Mouse (Mus musculus) gastrocnemius, postnatal 4 days (tissue): ENCODE data around the gene H2-D1. TPM values are rescaled to one million over a fixed set of nuclear protein-coding genes. Genes with fewer than 3 reads are reported as not detected.

Source experiments
- DNase-seq, 2 experiments: peaks; one replicate each; pipeline ENCODE4 v3.0.0; 2021 to 2022; ENCODE audit warnings: low spot score in 2 of 2, mixed read lengths in 2 of 2
- total RNA-seq, 2 experiments: library from RNA; stranded (reverse); gene quantifications; 2 replicates each; pipeline ENCODE4 v1.2.3; 2021

H2-D1 gene
- total RNA-seq, 2 experiments from 2014 or later, result 44.5 to 55.8 TPM

DNA sequence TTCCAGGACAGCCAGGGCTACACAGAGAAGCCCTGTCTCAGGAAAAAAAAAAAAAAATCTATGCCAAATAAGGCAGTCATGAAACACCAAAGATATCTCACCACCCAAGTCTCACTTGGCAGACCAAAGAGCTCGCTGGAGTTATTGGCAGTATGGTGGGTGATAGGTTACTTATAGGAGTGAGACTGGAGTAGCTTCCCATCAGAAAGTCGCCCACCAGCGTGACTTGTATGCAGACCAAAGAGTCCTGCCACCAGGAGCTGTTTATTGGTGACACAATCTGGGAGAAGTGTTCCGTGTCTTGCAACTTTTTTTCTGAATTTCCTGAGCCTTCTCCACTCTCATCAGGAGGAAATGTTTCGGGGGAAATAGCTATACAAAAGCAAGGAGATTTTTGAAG lies 22.8 kb upstream of the H2-D1 start:
- DNase-seq, result no peak

DNA sequence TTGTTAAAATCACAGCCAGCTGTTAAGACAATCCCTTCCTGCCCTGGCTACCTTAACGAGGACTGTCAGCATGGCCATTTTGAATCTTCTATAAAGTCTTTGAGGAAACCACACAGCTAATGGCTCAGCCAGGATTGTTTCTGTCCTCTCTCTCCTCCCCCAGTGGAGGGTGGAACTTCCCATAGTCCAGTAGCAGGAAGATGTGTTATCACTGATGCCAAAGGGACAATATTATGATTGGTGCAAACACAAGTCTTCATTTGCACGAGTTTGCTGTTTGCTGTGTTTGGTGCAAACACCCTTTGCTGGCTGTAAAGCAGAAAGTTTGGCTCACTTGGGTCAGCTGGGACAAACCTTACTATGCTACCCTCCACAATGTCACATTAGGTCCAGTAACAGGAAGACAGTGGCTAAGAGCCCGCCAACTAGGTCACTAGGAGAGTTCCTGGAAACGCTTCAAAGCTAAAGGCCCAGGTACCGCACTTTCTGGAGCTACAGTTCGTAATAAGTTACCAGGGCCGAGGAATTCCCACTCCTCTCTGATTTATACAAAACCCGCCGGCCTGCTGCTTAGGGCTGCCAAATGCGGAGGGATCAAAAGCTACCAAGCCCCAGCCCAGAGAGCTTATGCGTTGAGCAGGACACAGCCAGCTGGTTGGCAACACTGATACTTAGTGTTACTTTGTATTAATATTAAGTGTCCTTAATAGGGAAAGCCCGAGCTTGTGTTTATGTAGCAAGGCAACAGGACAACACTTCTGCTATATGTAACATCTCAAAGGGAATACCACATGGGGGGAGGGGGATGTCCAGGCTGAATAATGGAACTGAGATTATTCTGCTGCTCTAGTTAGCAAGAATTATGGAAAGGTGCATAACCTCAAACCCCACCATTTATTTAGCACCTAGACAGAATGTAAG lies 21.9 kb upstream of the H2-D1 start:
- no peak for DNase-seq

DNA sequence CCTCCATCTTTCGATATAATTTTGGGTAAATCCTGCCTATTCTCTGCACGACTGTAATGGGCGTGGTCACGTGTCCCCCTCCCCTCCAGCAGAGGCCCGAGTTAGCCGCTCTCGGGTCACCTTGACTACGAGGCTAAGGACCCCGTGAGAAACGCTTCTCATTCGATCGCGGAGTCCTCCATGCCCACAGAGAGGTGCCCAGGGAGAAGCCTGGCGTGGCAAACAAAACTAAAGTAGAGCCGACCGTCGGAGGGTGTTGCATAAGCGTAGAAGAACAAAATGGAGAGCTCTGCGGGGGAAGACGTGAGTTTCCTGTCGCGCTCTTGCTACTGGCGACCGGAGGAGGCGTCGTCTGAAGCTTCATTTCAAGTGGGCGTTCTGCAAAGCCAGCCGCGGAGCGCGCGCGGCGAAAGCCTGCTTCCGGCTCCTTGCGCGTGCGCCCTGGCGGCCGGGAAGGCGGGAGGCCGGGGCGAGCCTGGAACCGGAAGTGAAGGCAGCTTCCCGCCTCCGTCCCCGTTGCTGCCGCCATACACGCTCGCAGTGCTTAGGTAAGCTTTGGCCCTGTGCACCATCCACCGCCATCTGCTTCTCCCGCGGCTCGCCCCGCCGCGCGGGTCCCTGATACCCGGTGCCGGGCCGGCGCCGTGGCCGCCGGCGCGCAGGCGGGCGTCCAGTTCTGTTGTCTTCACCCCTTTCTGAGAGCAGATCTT lies 21.1 kb upstream of the H2-D1 start, which contains the start of gene Ddx39b:
Gene Ddx39b, plus strand, starts transcription at position 442 of the 710 bp plus-strand sequence.
- peak; percentile 94 to 96 for DNase-seq

DNA sequence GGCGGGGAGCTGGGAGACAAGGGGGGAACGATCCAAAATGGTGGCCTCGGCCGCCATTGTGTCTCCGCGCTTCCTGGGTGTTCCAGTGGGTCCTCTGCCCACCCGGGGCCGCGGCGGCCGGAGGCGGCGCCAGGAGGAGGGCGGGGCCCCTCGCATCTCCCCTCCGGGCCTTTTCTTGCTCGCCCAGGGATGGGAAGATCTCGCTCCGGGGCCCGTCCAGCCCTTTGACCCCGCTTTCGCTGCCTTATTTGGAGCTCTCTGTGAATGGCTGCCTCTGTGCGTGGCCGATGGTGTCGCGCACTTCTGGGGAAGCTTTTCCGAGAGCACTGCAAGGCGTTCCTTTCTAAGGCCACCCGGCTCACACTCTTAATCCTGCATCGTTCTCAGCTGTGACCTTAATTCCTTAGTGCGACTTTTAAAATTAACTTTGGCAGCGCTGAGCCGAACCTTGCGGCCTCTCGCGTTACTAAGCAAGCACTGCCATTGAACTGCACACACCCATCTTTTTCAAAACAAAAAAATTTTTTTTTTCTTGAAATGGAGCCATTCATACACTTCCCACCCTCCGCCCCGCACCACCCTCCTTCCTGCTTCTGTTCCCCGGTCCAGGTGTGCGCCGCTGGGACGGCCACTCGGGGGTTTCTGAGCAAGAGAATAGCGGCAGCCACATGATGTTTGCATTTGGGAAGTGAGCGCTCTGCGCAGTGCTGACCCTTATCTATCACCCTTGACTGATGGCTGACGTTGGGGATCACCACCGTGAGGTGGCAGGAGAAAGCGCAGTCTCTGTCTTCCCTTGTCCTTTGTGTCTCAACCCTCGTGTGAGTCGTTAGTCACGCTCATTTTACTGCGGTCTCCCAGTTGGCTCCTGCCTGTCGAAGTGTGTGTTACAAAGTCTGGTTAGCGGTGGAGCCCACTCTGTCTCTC lies 20.3 kb upstream of the H2-D1 start:
- peak; percentile 65 to 78 for DNase-seq

DNA sequence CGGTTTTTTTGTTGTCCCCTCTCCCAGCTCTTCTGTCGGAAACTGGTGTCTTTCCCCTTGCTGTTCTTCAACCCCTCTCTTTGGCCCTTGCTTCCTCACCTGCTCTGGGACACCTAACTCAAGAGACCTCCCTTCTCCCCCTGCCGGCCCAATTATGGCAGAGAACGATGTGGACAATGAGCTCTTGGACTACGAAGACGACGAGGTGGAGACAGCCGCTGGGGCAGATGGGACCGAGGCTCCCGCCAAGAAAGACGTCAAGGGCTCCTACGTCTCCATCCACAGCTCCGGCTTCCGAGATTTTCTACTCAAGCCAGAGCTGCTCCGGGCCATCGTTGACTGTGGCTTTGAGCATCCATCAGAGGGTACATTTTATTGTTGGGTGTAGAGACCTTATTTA lies 19.4 kb upstream of the H2-D1 start:
- peak in 1 of 2 experiments; percentile 69 for DNase-seq

DNA sequence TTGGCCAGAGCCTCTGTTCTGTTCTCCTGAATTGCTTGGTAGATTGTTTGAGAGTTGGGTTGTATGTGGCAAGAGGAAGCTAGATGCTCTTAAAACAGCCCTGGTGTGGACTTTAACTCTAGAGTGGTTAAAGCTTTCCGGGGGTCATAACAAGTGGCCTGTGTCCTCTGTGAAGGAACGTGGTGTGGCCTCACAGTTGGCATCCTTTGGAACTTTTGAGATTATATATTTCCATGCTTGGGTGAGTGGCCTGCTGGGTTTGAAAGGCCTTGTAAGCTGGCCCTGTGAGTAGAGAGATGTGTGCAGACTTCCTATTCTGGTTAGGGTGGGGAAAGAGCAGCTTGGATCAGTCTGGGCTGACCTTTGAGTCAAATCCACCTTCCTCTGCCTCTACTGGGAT lies 17.5 kb upstream of the H2-D1 start:
- DNase-seq, result no peak

DNA sequence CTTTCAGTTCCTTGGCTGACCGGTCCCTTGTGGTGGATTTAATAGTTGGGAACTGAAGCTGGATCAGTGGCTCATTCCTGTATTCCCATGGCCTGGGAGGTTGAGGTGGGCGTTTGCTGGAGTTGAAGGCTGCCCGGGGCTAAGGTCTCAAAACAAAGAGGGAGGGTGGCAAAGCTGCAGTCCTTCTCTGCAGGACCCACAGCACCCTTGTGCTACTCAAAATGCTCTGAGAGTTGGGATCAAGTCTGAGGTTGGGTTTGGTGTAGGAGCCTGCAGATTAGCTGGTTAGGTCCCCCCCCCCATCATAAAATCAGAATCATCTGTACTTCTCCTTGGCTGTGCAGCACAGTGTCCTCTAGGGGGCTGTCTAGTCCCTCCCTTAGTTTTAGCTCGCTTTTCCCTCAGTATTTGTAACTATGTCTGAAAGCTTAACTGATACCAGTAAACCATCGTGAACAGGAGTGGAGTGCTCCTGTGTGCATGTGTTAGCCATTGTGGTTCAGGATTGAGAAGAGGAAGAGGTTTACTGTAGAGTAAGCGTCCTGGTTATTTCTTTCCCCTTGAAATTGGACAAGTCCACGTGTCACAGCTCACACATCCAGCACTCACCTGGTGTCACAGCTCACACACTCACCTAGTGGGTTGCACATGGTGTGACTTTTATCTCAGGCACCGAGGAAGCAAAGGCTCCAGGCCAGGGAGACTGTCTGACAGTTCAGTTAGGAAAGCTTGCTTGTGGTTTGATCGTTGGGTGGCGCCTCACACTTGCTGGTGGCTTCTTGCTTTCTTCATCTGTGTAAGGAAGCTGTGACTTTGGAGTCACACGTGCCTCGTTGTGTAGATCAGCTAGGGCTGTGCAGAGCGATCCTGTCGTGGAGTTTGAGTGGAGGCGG lies 16.6 kb upstream of the H2-D1 start:
- peak in 1 of 2 experiments; percentile 10 for DNase-seq

DNA sequence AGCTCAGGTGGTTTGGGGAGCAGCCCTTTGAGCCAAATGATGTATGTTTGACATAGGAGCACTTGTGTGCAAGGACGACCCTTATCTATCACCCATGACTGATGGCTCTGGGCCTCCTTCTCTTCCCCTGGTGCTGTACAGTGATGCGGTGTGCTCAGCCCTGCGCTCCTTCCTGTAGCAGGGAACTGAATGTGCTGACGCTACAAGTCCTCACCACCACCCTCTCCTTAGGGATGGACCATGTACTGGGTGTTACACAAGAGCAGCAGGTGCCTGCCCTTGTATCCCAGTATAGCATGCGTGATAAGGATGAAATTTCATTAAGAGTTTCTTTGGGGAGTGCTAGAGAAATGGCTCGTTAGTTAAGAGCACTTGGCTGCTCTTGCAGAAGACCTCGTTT lies 15.4 kb upstream of the H2-D1 start:
- DNase-seq, result no peak

DNA sequence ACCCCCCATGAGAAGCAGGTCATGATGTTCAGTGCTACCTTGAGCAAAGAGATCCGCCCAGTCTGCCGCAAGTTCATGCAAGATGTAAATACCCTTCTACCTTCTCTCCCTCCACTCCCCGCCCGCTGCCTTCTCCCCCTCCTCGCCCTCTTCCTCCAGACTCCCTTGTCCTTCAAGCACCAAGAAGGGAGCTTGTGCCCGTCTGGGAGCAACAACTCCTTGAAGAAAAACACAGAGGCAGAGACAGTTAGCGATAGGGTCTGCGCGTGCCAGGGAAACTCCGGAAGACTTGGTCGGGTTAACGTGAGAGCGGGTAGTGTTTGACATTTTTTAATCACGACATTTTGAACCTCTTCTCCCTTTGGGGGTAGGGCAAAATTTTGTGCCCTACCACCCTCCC lies 13.5 kb upstream of the H2-D1 start:
- no peak for DNase-seq

DNA sequence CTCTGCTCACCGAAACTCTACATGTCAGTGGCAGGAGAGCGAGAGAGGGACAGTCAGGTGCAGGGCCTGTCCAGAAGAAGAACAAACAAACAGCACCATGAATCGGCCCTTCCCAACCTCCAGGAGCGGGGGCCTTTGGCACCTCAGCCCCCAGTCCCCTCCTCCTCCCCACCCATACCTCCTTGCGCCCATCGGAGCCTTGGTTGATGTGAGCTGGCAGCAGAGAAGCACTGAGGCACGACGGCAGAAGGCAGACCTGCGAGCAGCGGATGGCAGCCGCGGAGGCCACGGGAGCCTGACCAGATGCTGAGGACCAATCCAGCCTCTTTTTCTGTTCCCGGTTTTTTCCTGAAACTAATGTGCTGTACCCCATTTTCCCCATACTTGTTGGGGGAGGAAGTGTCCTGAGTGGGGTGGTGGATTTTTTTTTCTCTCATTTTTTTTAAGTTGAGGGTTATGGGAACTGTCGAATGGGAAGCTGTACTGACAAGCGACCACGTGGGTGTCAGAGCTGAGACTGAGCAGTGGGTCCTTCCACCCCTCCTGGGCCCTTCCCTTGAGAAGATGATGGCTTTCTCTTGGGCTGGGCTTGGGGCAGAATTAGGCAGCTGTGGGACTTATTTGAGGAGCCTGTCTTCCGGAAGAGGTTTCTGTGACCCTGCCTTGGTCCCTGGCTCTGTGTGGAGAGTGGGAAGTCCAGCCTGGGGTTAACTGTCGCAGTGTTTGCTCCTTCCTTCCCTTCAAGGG lies 12.9 kb upstream of the H2-D1 start:
- DNase-seq, result no peak

DNA sequence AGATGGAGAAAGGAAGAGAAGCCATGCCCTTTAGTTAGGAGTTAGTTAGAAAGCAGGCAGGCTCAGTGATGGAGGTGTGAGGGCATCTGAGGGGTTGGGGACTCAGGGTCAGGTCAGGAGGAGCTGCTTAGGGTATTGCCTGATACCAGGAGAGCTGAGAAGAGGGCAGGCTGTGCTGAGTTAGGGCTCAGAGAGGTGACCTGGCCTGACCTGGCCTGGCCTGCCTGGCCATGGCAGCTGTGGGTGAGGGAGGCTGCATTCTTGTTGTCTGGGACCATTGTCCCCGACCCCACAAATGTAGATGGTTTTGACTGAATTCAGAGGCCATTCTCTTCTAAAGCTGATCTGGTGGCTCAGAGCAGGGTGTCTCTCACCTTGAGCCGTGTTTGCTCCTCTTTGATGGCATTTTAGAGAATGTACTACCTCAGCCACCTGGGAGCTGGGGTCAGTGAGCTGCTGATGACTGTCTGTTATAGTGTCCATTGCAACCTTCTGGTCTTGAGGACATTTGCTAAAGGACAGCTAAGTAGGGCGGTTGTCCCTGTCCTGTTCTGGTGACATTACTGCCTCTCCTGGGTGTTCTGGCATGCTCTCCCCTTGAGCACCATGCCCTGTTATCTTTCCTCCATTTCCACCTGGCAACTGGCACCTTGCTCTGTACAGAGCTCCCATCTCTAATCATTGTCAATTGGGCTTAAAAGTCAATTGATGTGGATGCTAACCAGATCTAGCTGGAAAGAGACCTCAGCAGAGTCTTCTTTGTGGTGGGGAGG lies 12.0 kb upstream of the H2-D1 start:
- DNase-seq, result no peak

DNA sequence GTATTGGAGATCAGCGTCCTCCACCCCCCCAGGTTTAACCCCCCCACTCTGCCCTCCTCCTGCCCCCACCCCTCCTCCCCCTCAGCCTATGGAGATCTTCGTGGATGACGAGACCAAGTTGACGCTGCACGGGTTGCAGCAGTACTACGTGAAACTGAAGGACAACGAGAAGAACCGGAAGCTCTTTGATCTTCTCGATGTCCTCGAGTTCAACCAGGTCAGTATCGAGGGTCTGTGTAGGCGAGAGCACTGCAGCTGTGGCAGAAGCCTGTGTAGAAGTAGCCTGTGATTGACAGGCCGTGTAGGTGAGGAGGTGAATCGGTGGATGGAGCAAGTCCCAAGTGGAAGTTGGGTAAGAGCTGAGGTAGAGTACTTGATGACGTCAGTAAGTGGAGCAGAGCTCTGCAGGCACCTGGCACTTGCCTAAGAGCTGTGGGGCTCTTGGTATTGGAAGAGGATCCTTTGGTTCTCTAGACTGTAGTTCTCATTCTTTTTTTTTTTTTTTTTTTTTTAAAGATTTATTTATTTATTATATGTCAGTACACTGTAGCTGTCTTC lies 11.3 kb upstream of the H2-D1 start:
- no peak for DNase-seq

DNA sequence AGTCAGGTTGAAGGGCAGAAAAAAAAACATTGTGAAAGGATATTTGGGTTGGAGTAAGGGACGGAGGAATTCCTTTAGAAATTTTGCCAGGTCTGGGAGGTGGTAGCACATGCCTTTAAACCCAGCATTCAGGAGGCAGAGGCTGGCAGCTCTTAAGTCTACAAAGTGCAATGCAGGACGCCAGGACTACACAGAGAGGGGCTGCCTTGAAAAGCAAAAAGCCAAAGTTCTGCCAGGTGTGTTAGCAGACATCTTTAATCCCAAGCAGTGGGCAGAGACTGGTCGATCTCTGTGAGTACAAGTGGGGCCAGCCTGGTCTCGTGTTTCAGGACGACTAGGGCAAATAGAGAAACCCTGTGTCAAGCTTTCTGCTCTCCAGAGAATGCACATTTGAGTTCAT lies 10.5 kb upstream of the H2-D1 start:
- DNase-seq, result no peak

DNA sequence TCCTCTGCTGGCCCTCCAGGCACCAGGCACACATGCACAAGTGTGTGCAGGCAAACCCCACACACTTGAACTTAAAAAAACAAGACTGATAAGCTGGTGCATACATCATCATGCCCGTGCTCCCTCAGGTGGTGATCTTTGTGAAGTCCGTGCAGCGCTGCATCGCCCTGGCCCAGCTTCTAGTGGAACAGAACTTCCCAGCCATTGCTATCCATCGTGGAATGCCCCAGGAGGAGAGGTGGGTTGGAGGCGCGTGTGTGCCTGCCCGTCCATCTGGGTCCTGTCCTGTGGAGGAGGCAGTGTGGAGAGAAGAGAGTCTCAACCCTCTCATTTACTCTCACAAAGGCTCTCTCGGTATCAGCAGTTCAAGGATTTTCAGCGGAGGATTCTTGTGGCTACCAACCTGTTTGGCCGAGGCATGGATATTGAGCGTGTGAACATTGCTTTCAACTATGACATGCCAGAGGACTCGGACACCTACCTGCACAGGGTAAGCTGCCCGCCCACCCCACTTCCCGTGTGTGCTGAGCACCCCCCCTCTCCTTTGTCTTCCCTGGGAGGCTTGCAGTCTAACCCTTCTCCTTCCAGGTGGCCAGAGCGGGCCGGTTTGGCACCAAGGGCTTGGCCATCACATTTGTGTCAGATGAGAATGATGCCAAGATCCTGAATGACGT lies 9.8 kb upstream of the H2-D1 start:
- DNase-seq, result no peak

DNA sequence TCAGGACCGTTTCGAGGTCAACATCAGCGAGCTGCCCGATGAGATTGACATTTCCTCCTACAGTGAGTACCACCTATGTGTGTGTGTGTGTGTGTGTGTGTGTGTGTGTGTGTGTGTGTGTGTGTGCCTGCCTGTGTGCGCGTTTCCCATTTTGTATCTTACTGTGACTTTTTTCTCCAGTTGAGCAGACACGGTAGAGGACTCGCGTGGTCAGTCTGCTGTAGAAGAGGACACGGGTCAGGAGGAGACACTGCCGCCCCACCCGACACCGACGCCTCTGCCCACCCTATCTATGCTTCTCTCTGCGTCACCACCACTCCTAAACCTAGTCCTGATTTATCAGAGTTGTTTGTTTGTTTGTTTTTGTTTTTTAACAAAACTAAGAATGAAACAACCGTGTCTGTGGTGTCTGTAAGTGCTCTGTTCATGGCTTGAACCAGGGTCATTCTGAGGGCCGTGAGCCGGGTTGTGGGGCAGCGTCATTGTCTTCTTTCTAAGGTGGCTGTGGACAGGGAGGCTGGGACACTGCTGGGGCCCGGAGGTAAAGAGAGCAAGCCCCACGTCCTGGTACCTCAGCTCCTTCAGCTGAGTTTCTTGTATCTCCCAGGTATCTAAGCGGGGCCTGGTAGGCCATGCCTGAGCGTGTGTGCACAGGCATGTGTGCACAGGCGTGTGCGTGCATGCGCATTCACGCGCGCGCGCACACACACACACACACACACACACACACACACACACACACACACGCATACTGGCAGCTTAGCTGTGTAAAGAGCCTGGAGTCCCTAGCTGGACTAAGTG lies 9.0 kb upstream of the H2-D1 start:
- DNase-seq, result no peak

DNA sequence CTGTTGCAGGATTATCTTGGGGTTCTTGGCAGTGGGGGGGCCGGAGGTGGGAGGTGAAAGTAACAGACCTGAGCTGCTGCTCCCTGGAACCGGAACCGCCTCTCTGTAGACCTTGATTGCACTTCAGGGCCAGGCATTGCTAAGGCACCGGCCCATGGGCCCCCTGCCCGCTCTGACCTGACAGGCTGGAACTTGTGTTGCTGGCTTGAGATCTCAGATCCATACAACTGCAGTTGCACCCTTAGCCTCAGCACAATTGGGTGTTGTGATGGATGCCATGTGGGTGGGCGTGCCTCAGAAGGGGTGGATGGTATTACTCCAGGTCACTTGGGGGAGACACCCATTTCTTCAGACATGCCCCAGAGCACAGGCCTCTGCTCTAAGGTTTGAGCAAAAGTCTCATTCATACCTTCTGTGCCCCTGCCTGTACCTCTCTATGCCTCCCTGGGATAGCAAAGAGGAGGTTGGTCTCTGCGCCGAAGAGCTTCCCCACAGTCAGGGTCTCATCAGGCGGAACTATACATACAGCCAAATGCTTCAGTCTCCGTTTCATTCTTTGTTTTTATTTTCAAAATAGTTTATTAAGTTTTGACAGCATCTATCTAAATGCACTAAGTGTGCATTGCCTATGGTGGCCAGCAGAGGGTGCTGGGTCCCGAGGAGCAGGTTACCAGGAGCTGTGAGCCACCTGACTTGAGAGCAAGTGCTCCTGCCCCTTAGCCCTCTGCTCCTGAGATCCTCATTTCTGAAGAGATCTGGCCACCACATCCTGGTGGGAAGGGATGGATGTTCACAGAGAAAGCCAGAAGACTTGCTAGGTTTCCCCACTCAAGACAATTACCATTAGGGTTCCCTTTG lies 8.1 kb upstream of the H2-D1 start:
- DNase-seq, result no peak
